Mouse (Mus musculus) neural tube, embryonic 12.5 days (tissue): ENCODE data around the gene Elavl1. TPM values are rescaled to one million over a fixed set of nuclear protein-coding genes. Genes with fewer than 3 reads are reported as not detected.
A peak's percentile ranks its signal among the peaks of the same experiment; 100 is the strongest.
"Not testable (repeated sequence)": the region's sequence is repeated elsewhere in the genome, so short reads cannot be mapped to it uniquely, and the experiment has no call there.

Experiments used
- ATAC-seq: fragments of 200-750 bp; cut with Nextera tagmentation; 2 replicates; pipeline ENCODE4 v1.8.0; 2017; ENCODE audit warnings: low read depth, mild to moderate bottlenecking, moderate TSS enrichment, moderate library complexity; ENCODE audit not compliant: low FRiP score
- H3K27ac ChIP-seq: fragments of 300-500 bp; sonication (generic); 2 replicates; pipeline ENCODE4 v1.5.1; 2016
- H3K27me3 ChIP-seq: fragments of 300-500 bp; sonication (generic); replicated peaks from 2 replicates; pipeline ENCODE4 v1.6.1; 2016; ENCODE audit warnings: mild to moderate bottlenecking
- H3K36me3 ChIP-seq: fragments of 300-500 bp; sonication (generic); 2 replicates; pipeline ENCODE4 v1.6.1; 2016; ENCODE audit warnings: mild to moderate bottlenecking
- H3K4me1 ChIP-seq: fragments of 300-500 bp; sonication (generic); 2 replicates; pipeline ENCODE4 v1.6.1; 2016
- H3K4me2 ChIP-seq: fragments of 300-500 bp; sonication (generic); replicated peaks from 2 replicates; pipeline ENCODE4 v1.6.1; 2016; ENCODE audit warnings: mild to moderate bottlenecking
- H3K4me3 ChIP-seq: fragments of 300-500 bp; sonication (generic); 2 replicates; pipeline ENCODE4 v1.5.1; 2016
- H3K9ac ChIP-seq: fragments of 300-500 bp; sonication (generic); 2 replicates; pipeline ENCODE4 v1.6.1; 2016; ENCODE audit warnings: mild to moderate bottlenecking
- H3K9me3 ChIP-seq: fragments of 300-500 bp; sonication (generic); 2 replicates; pipeline ENCODE4 v1.6.1; 2016; ENCODE audit warnings: mild to moderate bottlenecking
- WGBS: fragments of 180-500 bp; shearing (Covaris S2); methylation state at CpG from one replicate; pipeline ENCODE4 v1.1.7; 2016; 5-methylcytosine and 5-hydroxymethylcytosine counted together
- polyA plus RNA-seq: library from polyadenylated mRNA; unstranded; fragments of >200 nt; fragmentation: Nextera tagmentation; extraction: Ambion mirVana; gene quantifications from 2 replicates; pipeline ENCODE4 v1.2.1, GENCODE M21; 2016

Gene Elavl1
- polyA plus RNA-seq, 1 experiment from 2014 or later = 222 TPM

- no peak overlapping the region for H3K4me3 ChIP-seq
- H3K27ac ChIP-seq = no peak overlapping the region
- 79% methylated on average over 15 of the region's 15 CpGs for WGBS
- ATAC-seq = peak; percentile 64; the same call in 1 of the 2 replicates
- no peaks in the 10 kb centered on the region for H3K27me3 ChIP-seq
- H3K4me1 ChIP-seq = no peaks in the 10 kb centered on the region
- peaks cover 90% of the 10 kb centered on the region for H3K36me3 ChIP-seq
- no peak overlapping the region for H3K4me2 ChIP-seq
- no peak overlapping the region for H3K9ac ChIP-seq
- H3K9me3 ChIP-seq = no peaks in the 10 kb centered on the region
Measured at GRCm38 (mm10) chr8:4267627-4268026, 57.6 kb downstream of the Elavl1 start.

GRCm38 (mm10) chr8:4265160-4265914 lies 59.9 kb downstream of the Elavl1 start:
- ATAC-seq = no peak
- peaks cover 96% of the 10 kb centered on the region for H3K36me3 ChIP-seq
- WGBS = 95% methylated on average over 15 of the region's 15 CpGs

GRCm38 (mm10) chr8:4263105-4263791 lies 62.0 kb downstream of the Elavl1 start:
- ATAC-seq = no peak
- H3K27ac ChIP-seq = no peak overlapping the region
- 88% methylated on average over 8 of the region's 8 CpGs for WGBS
- no peaks in the 10 kb centered on the region for H3K27me3 ChIP-seq
- no peak overlapping the region for H3K4me2 ChIP-seq
- no peak overlapping the region for H3K4me3 ChIP-seq
- no peak overlapping the region for H3K9ac ChIP-seq
- H3K4me1 ChIP-seq = peaks cover 9% of the 10 kb centered on the region
- H3K9me3 ChIP-seq = no peaks in the 10 kb centered on the region
- H3K36me3 ChIP-seq = peaks cover 83% of the 10 kb centered on the region

More at GRCm38 (mm10) chr8:4265160-4265914, 59.9 kb downstream of the Elavl1 start:
- Histone ChIP-seq H3K9ac (no peak overlapping the region), H3K4me2 (no peak overlapping the region), H3K4me1 (no peaks in the 10 kb centered on the region), H3K4me3 (no peak overlapping the region), H3K27ac (no peak overlapping the region), H3K9me3 (no peaks in the 10 kb centered on the region), H3K27me3 (no peaks in the 10 kb centered on the region)

- Histone ChIP-seq H3K4me2 (no peak overlapping the region), H3K27ac (no peak overlapping the region), H3K4me1 (peaks cover 31% of the 10 kb centered on the region), H3K27me3 (no peaks in the 10 kb centered on the region), H3K9ac (no peak overlapping the region), H3K4me3 (no peak overlapping the region), H3K36me3 (peaks cover 72% of the 10 kb centered on the region), H3K9me3 (no peaks in the 10 kb centered on the region)
- ATAC-seq = no peak
- 89% methylated on average over 4 of the region's 4 CpGs for WGBS
Measured at GRCm38 (mm10) chr8:4259805-4260170, 65.4 kb downstream of the Elavl1 start.

- H3K9me3 ChIP-seq = no peaks in the 10 kb centered on the region
- no peaks in the 10 kb centered on the region for H3K27me3 ChIP-seq
- H3K4me1 ChIP-seq = peaks cover 32% of the 10 kb centered on the region
- 6% methylated on average over 33 of the region's 33 CpGs for WGBS
- ATAC-seq = peak; percentile 90
- peak within 1 kb of the TSS; percentile 86 for H3K4me3 ChIP-seq
- peak within 1 kb of the TSS; percentile 89 for H3K27ac ChIP-seq
- peaks cover 69% of the 10 kb centered on the region for H3K36me3 ChIP-seq
- peak within 1 kb of the TSS; percentile 92 for H3K9ac ChIP-seq
- peak within 1 kb of the TSS; percentile 78 for H3K4me2 ChIP-seq
Measured at GRCm38 (mm10) chr8:4259125-4259804, 65.9 kb downstream of the Elavl1 start, which contains the start of gene Ctxn1. Ctxn1 (minus strand) TSS chr8:4259274.

GRCm38 (mm10) chr8:4258678-4259077 lies 66.5 kb downstream of the Elavl1 start:
- WGBS = under 1% methylated on average over 32 of the region's 32 CpGs
- H3K9ac ChIP-seq = peak overlapping the region; percentile 92
- peak overlapping the region; percentile 78 for H3K4me2 ChIP-seq
- H3K36me3 ChIP-seq = peaks cover 63% of the 10 kb centered on the region
- H3K9me3 ChIP-seq = no peaks in the 10 kb centered on the region
- ATAC-seq = peak; percentile 76
- H3K27ac ChIP-seq = peak overlapping the region; percentile 89
- peak overlapping the region; percentile 86 for H3K4me3 ChIP-seq
- peaks cover 38% of the 10 kb centered on the region for H3K4me1 ChIP-seq
- H3K27me3 ChIP-seq = no peaks in the 10 kb centered on the region

GRCm38 (mm10) chr8:4258233-4258632 lies 67.0 kb downstream of the Elavl1 start:
- H3K4me2 ChIP-seq = peak overlapping the region; percentile 78
- H3K9me3 ChIP-seq = no peaks in the 10 kb centered on the region
- peak; percentile 77 for ATAC-seq
- peak overlapping the region; percentile 89 for H3K27ac ChIP-seq
- no peaks in the 10 kb centered on the region for H3K27me3 ChIP-seq
- peak overlapping the region; percentile 86 for H3K4me3 ChIP-seq
- H3K9ac ChIP-seq = peak overlapping the region; percentile 92
- 2% methylated on average over 35 of the region's 35 CpGs for WGBS
- H3K4me1 ChIP-seq = peaks cover 40% of the 10 kb centered on the region
- peaks cover 59% of the 10 kb centered on the region for H3K36me3 ChIP-seq

GRCm38 (mm10) chr8:4257350-4257749 lies 67.9 kb downstream of the Elavl1 start:
- Histone ChIP-seq H3K36me3 (peaks cover 51% of the 10 kb centered on the region), H3K4me3 (peak overlapping the region; percentile 86), H3K27me3 (no peaks in the 10 kb centered on the region), H3K9ac (peak overlapping the region; percentile 92), H3K27ac (no peak overlapping the region; the same call in 1 of the 2 replicates), H3K4me1 (peaks cover 40% of the 10 kb centered on the region), H3K9me3 (no peaks in the 10 kb centered on the region), H3K4me2 (peak overlapping the region; percentile 78)
- 73% methylated on average over 4 of the region's 4 CpGs for WGBS
- ATAC-seq = no peak

- Histone ChIP-seq H3K4me2 (peak overlapping the region; percentile 78), H3K4me3 (peak overlapping the region; percentile 86; the same call in 1 of the 2 replicates), H3K9me3 (no peaks in the 10 kb centered on the region), H3K27me3 (no peaks in the 10 kb centered on the region), H3K4me1 (peaks cover 40% of the 10 kb centered on the region), H3K27ac (no peak overlapping the region), H3K36me3 (peaks cover 47% of the 10 kb centered on the region), H3K9ac (peak overlapping the region; percentile 29; the same call in 1 of the 2 replicates)
- WGBS = 67% methylated on average over 4 of the region's 4 CpGs
- no peak for ATAC-seq
Measured at GRCm38 (mm10) chr8:4256911-4257310, 68.3 kb downstream of the Elavl1 start.

- H3K9ac ChIP-seq, H3K27me3 ChIP-seq, H3K4me3 ChIP-seq, H3K9me3 ChIP-seq, H3K4me2 ChIP-seq, H3K27ac ChIP-seq, ATAC-seq: not testable (repeated sequence)
- peaks cover 35% of the 10 kb centered on the region for H3K36me3 ChIP-seq
- WGBS = 88% methylated on average over 7 of the region's 7 CpGs
- H3K4me1 ChIP-seq = peaks cover 40% of the 10 kb centered on the region
Measured at GRCm38 (mm10) chr8:4255471-4255870, 69.7 kb downstream of the Elavl1 start.

GRCm38 (mm10) chr8:4254001-4254400 lies 71.2 kb downstream of the Elavl1 start:
- Histone ChIP-seq H3K4me2 (peak overlapping the region; percentile 88), H3K27me3 (peaks cover 4% of the 10 kb centered on the region; the same call in 1 of the 2 replicates), H3K9ac (no peak overlapping the region), H3K4me3 (peak overlapping the region; percentile 86; the same call in 1 of the 2 replicates), H3K36me3 (peaks cover 37% of the 10 kb centered on the region), H3K27ac (no peak overlapping the region), H3K4me1 (peaks cover 31% of the 10 kb centered on the region), H3K9me3 (no peaks in the 10 kb centered on the region)
- no peak for ATAC-seq
- WGBS = 71% methylated on average over 6 of the region's 6 CpGs
